Mouse (Mus musculus) ES-E14 (cell line): Measurements from ENCODE around the gene Pitpnm2.

Experiments used
- HCFC1 ChIP-seq: IDR thresholded peaks from 2 replicates; pipeline ENCODE4 v1.6.1; 2012; ENCODE audit warnings: low read length, inconsistent platforms, borderline replicate concordance; ENCODE audit not compliant: insufficient read depth
- ZC3H11A ChIP-seq: IDR thresholded peaks from 2 replicates; pipeline ENCODE4 v1.6.1; 2012; ENCODE audit warnings: low read depth, mild to moderate bottlenecking, inconsistent platforms, low read length, borderline replicate concordance
- ZNF384 ChIP-seq: IDR thresholded peaks from 2 replicates; pipeline ENCODE4 v1.6.1; 2012; ENCODE audit warnings: low read depth, low read length, inconsistent platforms

DNA sequence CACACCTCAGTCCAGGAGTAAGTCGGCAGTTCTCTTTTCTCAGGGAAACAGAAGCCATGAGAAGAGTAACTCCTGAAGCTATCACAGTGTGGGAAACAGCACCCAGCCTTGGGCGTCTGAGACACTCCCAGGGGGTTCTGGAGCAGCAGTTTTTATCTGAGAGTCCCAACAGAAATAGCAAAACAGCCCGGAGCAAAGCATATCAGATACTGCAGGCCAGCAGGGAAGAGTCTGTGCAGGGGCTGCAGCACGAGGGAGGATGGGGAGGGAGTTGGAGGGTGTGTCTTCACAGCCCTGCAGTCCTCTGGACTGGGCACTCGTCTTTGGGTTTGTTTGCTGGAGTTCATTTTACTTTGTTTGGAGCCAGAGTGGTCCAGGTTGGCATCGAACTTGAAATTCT is 39.7 kb downstream of the Pitpnm2 start:
- TF ChIP-seq ZC3H11A (no peak), ZNF384 (no peak), HCFC1 (no peak)
